Mouse (Mus musculus) hindbrain, embryonic 15.5 days (tissue): ENCODE data around the gene Qpct. TPM values are rescaled to one million over a fixed set of nuclear protein-coding genes. Genes with fewer than 3 reads are reported as not detected.

Experiments
- ATAC-seq: fragments of 200-750 bp; cut with Nextera tagmentation; 2 replicates; pipeline ENCODE4 v1.8.0; 2017; ENCODE audit warnings: low read depth, moderate number of reproducible peaks, moderate TSS enrichment; ENCODE audit not compliant: low FRiP score
- H3K27ac ChIP-seq: fragments of 300-500 bp; sonication (generic); replicated peaks from 2 replicates; pipeline ENCODE4 v1.5.1; 2015; ENCODE audit warnings: mild to moderate bottlenecking, inconsistent platforms
- H3K27me3 ChIP-seq: fragments of 300-500 bp; sonication (generic); 2 replicates; pipeline ENCODE4 v1.6.1; 2015; ENCODE audit warnings: control low read depth, inconsistent platforms
- H3K36me3 ChIP-seq: fragments of 300-500 bp; sonication (generic); 2 replicates; pipeline ENCODE4 v1.6.1; 2015; ENCODE audit warnings: control low read depth, inconsistent platforms
- H3K4me1 ChIP-seq: fragments of 300-500 bp; sonication (generic); replicated peaks from 2 replicates; pipeline ENCODE4 v1.6.1; 2015; ENCODE audit warnings: control low read depth, inconsistent platforms
- H3K4me2 ChIP-seq: fragments of 300-500 bp; sonication (generic); 2 replicates; pipeline ENCODE4 v1.6.1; 2015; ENCODE audit warnings: moderate library complexity, mild to moderate bottlenecking, inconsistent platforms
- H3K4me3 ChIP-seq: fragments of 300-500 bp; sonication (generic); 2 replicates; pipeline ENCODE4 v1.5.1; 2015; ENCODE audit warnings: mild to moderate bottlenecking, inconsistent platforms
- H3K9ac ChIP-seq: fragments of 300-500 bp; sonication (generic); 2 replicates; pipeline ENCODE4 v1.6.1; 2015; ENCODE audit warnings: inconsistent platforms
- H3K9me3 ChIP-seq: fragments of 300-500 bp; sonication (generic); 2 replicates; pipeline ENCODE4 v1.6.1; 2016; ENCODE audit warnings: control low read depth, inconsistent platforms
- WGBS: fragments of 180-500 bp; shearing (Covaris S2); methylation state at CpG from one replicate; pipeline ENCODE4 v1.1.7; 2015; 5-methylcytosine and 5-hydroxymethylcytosine counted together
- polyA plus RNA-seq: library from polyadenylated mRNA; unstranded; fragments of >200 nt; fragmentation: Nextera tagmentation; extraction: Ambion mirVana; gene quantifications from 2 replicates; pipeline ENCODE4 v1.2.1, GENCODE M21; 2015

Gene Qpct
- polyA plus RNA-seq, 1 experiment from 2014 or later = 23.6 TPM

DNA sequence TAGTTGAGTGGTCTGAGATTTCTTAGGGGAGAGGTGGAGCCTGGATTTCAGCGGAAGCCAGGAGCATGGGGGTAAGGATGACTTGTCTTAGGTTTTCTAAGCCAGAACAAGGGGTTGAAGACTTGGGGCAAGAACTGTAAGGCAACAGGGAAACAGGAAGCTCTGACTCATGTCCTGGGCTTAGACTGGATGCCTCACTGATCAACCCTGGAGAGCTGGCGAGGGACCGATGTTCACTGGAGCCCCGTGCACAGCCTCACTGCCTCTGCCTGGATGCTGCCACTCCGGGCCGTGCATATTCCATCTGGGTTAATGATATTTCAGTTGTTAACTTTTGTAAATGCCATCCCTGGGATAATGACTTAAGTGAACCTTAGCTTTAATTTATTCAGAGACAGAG is 84.1 kb downstream of the Qpct start:
- Histone ChIP-seq H3K4me3 (no peak overlapping the region), H3K36me3 (no peaks in the 10 kb centered on the region), H3K4me1 (no peaks in the 10 kb centered on the region), H3K9ac (no peak overlapping the region), H3K4me2 (no peak overlapping the region), H3K9me3 (no peaks in the 10 kb centered on the region), H3K27ac (no peak overlapping the region), H3K27me3 (no peaks in the 10 kb centered on the region)
- ATAC-seq = no peak
- 93% methylated on average over 6 of the region's 6 CpGs for WGBS

DNA sequence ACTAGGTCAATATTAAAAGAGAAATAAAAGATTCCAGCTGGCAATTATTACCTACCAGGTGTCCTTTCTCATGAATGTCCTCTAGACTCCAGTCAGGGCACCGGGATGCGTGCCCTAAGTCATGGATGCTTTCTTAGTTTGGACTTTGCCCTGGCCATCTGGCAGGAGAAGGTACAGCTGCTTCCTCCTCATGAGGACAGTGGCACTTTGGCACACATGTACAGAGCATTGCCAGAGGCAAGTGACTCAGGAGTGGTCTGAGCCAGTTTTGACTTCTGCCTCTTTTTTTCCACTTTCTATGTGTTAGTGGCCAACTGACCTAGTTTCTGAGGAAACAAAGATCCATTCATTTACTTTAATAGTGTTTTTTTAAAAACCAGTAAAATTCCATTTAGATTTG is 84.7 kb downstream of the Qpct start:
- WGBS = 88% methylated on average over 2 of the region's 2 CpGs
- Histone ChIP-seq H3K4me2 (no peak overlapping the region), H3K36me3 (no peaks in the 10 kb centered on the region), H3K4me3 (no peak overlapping the region), H3K9ac (no peak overlapping the region), H3K4me1 (no peaks in the 10 kb centered on the region), H3K27me3 (no peaks in the 10 kb centered on the region), H3K9me3 (no peaks in the 10 kb centered on the region), H3K27ac (no peak overlapping the region)
- ATAC-seq = no peak

Other genes starting within 250 kb of the Qpct start
- 19.7 and 20.5 TPM in 2 replicates for gene Heatr5b, start 216.5 kb upstream of the Qpct start, polyA plus RNA-seq
- 50.8 and 57.9 TPM in 2 replicates for gene Gpatch11, start 216.3 kb upstream of the Qpct start, polyA plus RNA-seq
- gene Eif2ak2, start 169.3 kb upstream of the Qpct start, polyA plus RNA-seq = 4.2 and 6.1 TPM in 2 replicates
- 0.27 TPM in 1 of 2 replicates, not detected in the other for gene Sult6b1, start 144.9 kb upstream of the Qpct start, polyA plus RNA-seq
- 103 and 113 TPM in 2 replicates for gene Cebpzos, start 135.4 kb upstream of the Qpct start, polyA plus RNA-seq
- 38.6 and 42.6 TPM in 2 replicates for gene Cebpz, start 114.8 kb upstream of the Qpct start, polyA plus RNA-seq
- 58.8 and 62.1 TPM in 2 replicates for gene Ndufaf7, start 114.8 kb upstream of the Qpct start, polyA plus RNA-seq
- gene Prkd3, start 31.1 kb upstream of the Qpct start, polyA plus RNA-seq = 12.8 and 13.5 TPM in 2 replicates